Mouse (Mus musculus): ENCODE results near the gene Rhbdd3. TPM values are rescaled to one million over a fixed set of nuclear protein-coding genes. Genes with fewer than 3 reads are reported as not detected.
A peak's percentile ranks its signal among the peaks of the same experiment; 100 is the strongest.

The Rhbdd3 gene
- polyA plus RNA-seq, 1 experiment from 2014 or later, result 33.6 TPM

DNA sequence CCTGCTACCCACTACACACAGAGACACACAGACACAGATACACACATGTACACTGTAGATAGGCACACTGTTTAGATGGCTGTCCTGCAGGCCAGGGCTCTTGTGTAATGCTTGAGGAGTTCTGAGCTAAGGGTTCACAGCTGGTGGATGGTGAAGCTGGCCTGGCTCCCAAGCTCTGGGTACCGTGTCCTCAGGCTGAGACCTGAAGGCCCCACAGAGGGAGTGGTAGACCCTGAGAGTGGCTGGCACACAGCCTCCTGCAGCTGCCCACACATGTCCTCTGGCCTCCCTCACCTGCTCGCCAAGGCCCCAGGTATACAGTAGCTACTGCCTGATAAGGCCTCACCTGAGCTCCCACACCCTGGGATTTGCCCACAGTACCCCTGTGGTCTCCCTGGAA, 43.2 kb downstream of the Rhbdd3 start:
- H3K4me3 ChIP-seq, result no peak overlapping the region
- WGBS, result 88% methylated on average over 2 of the region's 2 CpGs
- peaks cover 11% of the 10 kb centered on the region for H3K36me3 ChIP-seq
- DNase-seq (ENCODE audit: low spot score), result no peak
- no peaks in the 10 kb centered on the region for H3K9me3 ChIP-seq (replicated peaks)
- H3K4me1 ChIP-seq, result peaks cover 32% of the 10 kb centered on the region
- H3K27me3 ChIP-seq (ENCODE audit: low read depth, poor library complexity, severe bottlenecking), result no peaks in the 10 kb centered on the region
- no peak overlapping the region for H3K27ac ChIP-seq (replicated peaks)

DNA sequence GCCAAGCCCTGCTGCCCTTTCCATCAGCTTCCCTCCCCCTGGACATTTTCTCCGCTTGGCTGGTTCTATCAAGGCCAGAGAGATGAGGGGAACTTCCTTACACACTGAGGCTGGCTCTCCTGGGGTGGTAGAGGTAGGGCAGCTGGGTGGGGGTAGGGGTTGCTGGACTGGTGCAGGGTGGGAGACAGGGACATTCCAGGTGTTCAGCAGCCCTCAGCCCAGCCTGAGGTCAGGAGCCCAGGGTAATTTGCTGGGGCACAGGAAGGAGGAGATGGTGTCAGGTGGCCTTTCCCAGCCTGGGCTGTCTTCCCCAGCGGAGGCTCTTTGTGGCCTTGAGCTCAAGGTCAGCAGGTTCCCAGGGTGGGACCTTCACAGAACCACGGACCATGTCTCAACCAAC, 46.9 kb downstream of the Rhbdd3 start:
- 77% methylated on average over 3 of the region's 3 CpGs for WGBS
- peaks cover 18% of the 10 kb centered on the region for H3K27me3 ChIP-seq (ENCODE audit: low read depth, poor library complexity, severe bottlenecking)
- peaks cover 46% of the 10 kb centered on the region for H3K4me1 ChIP-seq

DNA sequence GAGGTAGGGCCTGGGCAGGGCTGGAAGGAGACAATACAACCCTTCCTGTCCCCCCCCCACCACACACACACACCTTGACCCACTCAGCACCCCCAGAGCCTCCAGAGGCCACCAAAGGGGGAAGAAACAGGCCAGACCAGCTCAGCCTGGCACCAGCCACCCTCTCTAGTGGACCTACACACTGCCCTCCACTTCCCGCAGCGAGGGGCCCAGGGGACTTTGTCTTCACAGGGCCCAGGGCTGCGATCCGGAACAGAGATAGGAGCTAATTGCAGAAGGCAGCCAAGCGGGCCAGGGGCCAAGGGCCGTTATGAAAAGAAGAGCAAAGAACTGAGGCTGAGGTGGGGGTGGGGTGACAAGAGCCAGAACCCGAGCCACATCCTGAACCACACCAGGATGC, 50.5 kb downstream of the Rhbdd3 start:
- no peak for DNase-seq (ENCODE audit: low spot score)
- peak overlapping the region; percentile 32 for H3K4me3 ChIP-seq
- H3K27ac ChIP-seq (replicated peaks), result peak overlapping the region; percentile 89
- no peaks in the 10 kb centered on the region for H3K9me3 ChIP-seq (replicated peaks)
- 38% methylated on average over 7 of the region's 7 CpGs for WGBS
- H3K4me1 ChIP-seq, result peaks cover 60% of the 10 kb centered on the region
- no peaks in the 10 kb centered on the region for H3K36me3 ChIP-seq
- peaks cover 41% of the 10 kb centered on the region for H3K27me3 ChIP-seq (ENCODE audit: low read depth, poor library complexity, severe bottlenecking)

More for the DNA sequence above, 46.9 kb downstream of the Rhbdd3 start:
- DNase-seq (ENCODE audit: low spot score), result no peak
- Histone ChIP-seq H3K4me3 (no peak overlapping the region), H3K9me3 (replicated peaks) (no peaks in the 10 kb centered on the region), H3K36me3 (0 out of 2 replicates have a peak, but pooled peaks cover 1% of the 10 kb centered on the region), H3K27ac (replicated peaks) (0 out of 2 replicates have a peak overlapping the region, but pooled peaks have one; percentile 19)

DNA sequence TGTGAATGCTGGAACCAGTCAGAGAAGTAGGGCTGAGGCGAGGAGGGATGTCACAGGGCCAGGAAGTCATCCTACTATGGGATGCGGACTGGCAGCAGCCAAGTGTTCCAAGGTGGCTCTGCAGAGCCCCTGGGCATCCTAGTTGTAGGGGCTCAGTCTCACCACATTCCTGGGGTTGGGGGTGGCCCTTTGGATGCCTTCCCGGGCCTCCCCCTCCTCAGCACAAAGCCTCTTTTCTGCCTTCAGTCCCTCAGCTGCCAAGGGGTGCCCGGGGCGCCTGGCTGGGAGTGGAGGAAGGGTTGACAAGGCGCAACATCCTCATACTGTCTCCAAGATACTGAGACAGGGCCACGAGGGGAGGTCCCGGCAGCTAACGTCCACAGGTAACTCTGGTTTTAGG, 51.2 kb downstream of the Rhbdd3 start:
- DNase-seq (ENCODE audit: low spot score), result no peak
- Histone ChIP-seq H3K4me1 (peaks cover 64% of the 10 kb centered on the region), H3K27ac (replicated peaks) (peak overlapping the region; percentile 89), H3K4me3 (peak overlapping the region; percentile 32; the same call in 1 of the 2 replicates), H3K36me3 (no peaks in the 10 kb centered on the region), H3K9me3 (replicated peaks) (no peaks in the 10 kb centered on the region), H3K27me3 (ENCODE audit: low read depth, poor library complexity, severe bottlenecking) (peaks cover 47% of the 10 kb centered on the region)
- 71% methylated on average over 9 of the region's 9 CpGs for WGBS

DNA sequence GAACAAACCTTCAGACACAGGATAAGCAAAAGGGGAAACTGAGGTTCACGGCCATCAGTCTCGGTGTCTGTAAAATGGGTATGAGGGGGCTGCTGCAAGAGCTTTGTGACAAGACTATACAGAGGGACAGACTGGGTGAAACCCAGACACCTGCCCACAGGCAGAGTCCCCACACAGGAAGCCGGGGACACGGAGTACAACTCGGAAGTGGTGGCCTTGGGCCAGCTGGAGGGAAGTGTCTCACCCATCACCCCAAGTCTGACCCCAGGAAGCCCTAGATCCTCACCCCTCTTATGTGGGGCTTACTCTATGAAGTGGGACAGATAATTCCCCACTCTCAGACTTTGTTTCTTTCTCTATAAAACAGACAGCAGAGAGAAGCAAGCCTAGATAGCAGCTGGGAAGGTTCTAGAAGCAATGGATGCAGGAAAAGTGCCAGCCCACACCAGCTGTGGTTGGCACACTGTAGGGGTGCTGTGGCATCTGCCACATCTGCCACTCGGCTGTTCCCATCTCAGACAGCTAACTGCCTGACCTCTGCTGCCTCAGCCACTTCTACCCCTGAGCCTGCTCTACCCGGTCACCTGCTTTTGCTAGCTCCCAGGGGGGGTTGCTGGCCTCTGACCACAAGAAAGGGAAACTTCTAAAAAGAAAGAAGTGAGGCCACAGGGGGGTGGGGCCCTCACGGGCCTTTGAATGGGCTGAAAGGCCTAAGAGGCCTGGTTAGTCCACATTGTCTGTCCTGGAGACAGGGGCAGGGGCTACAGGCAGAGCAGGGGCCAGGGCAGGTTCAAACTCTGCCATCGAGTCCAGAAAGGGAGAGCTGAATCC, 51.9 kb downstream of the Rhbdd3 start:
- H3K4me1 ChIP-seq, result peaks cover 68% of the 10 kb centered on the region
- peak; percentile 57 for DNase-seq (ENCODE audit: low spot score)
- H3K27ac ChIP-seq (replicated peaks), result peak overlapping the region; percentile 89
- WGBS, result 49% methylated on average over 9 of the region's 9 CpGs
- no peaks in the 10 kb centered on the region for H3K9me3 ChIP-seq (replicated peaks)
- H3K4me3 ChIP-seq, result peak overlapping the region; percentile 74
- H3K36me3 ChIP-seq, result no peaks in the 10 kb centered on the region
- H3K27me3 ChIP-seq (ENCODE audit: low read depth, poor library complexity, severe bottlenecking), result peaks cover 49% of the 10 kb centered on the region

DNA sequence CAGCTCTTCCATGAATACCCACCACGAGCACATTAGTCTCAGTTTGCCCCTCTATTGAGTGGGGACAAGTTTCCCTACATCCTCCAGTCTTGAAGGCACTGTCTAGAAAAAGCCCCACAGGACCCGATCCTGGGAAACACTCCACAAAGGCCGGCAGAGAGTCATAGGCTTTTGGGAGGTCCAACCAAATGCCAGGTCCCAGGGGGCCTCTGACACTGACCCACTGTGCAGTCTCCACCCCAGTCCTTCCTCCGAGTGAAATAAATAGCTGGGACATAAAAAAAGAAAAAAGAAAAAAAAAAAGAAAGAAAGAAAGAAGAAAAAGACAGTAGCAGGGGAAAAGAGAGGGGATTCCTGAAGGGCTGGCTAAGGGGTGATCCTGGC, 52.5 kb downstream of the Rhbdd3 start:
- 11% methylated on average over 4 of the region's 4 CpGs for WGBS

DNA sequence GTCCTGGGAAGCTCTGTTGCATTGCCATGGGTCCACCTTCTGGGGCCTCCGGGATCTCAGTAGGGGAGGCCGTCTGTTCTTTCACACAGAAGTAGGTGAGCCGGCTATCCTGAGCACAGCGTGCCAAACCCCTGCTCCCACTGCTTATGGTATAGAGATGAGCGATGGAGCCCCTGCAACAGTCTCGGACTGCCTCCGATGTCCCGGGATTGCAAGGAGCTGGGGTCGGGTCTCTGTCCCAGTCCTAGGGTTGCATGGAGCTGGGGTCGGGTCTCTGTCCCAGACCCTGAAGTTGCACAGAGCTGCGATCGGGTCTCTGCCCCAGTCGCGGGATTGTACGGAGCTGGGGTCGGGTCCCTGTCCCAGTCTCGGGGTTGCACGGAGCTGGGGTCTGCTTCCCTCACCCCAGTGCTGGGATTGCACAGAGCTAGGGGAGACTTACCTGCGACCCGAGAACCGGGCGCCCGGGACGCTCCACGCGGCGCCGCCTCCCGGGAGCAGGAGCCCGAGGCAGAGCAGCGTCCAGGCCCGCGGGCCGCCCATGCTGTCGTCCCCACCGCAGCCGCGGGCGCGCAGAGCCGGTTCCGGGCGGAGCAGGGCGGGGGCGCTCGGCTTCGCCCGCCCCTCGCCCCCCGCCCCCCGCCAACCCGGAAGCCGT, 53.1 kb downstream of the Rhbdd3 start, which contains the start of gene Emid1:
Gene Emid1, minus strand, starts transcription at position 578 of the 658 bp plus-strand sequence.
- Histone ChIP-seq H3K27ac (replicated peaks) (peak within 1 kb of the TSS; percentile 89), H3K4me1 (peaks cover 61% of the 10 kb centered on the region), H3K4me3 (peak within 1 kb of the TSS; percentile 74), H3K9me3 (replicated peaks) (no peaks in the 10 kb centered on the region), H3K27me3 (ENCODE audit: low read depth, poor library complexity, severe bottlenecking) (peaks cover 56% of the 10 kb centered on the region), H3K36me3 (no peaks in the 10 kb centered on the region)
- under 1% methylated on average over 53 of the region's 53 CpGs for WGBS
- peak; percentile 65 for DNase-seq (ENCODE audit: low spot score)

More for the DNA sequence above, 52.5 kb downstream of the Rhbdd3 start:
- Histone ChIP-seq H3K36me3 (no peaks in the 10 kb centered on the region), H3K27me3 (ENCODE audit: low read depth, poor library complexity, severe bottlenecking) (peaks cover 50% of the 10 kb centered on the region), H3K4me3 (peak overlapping the region; percentile 74), H3K27ac (replicated peaks) (peak overlapping the region; percentile 89), H3K9me3 (replicated peaks) (no peaks in the 10 kb centered on the region), H3K4me1 (peaks cover 62% of the 10 kb centered on the region)
- no peak for DNase-seq (ENCODE audit: low spot score)

DNA sequence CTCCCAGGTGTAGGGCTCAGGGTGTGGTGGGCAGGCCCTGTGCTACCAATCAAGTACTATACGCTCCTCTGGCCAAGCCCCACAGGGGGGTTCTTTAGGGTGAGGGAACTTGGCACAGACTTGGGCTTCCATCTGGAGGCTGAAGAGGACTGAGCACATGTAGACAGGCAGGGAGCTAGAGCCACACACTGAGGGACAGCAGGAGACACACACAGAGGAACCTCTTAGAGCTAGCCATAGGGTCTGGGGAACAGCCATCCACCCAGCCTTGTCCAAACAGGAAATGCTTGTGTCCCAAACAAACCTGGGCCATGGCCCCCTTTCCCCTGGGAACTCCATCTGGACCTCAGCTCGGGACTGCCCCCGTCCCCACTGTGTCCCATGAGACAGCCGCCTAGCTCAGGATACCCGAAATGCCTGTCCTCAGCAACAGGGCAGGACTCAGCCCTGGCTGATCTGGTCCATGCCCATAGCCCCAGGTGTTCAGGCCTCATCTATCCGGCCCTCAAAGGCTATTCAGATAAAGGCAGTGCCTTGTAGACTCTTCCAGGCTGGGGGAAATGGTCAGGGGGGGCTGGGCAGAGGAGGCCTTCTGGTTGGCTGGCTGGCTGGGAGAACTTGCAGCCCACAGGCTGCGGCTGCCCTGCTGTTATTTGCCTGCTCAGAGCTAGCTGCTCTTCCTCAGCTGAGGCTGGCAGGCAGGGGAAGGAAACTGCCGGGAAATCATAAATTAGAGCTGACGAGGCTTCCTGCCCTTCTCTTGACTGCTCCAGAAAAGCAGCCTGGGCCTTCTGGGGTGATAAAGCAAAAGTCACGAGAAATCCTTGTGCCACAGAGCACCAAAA, 56.5 kb downstream of the Rhbdd3 start:
- Histone ChIP-seq H3K27me3 (ENCODE audit: low read depth, poor library complexity, severe bottlenecking) (peaks cover 45% of the 10 kb centered on the region), H3K27ac (replicated peaks) (peak overlapping the region; percentile 47), H3K36me3 (no peaks in the 10 kb centered on the region), H3K4me1 (peaks cover 35% of the 10 kb centered on the region), H3K9me3 (replicated peaks) (no peaks in the 10 kb centered on the region), H3K4me3 (no peak overlapping the region)
- 46% methylated on average over 10 of the region's 10 CpGs for WGBS
- DNase-seq (ENCODE audit: low spot score), result no peak

Other genes starting within 250 kb of the Rhbdd3 start
- gene Nf2, start 249.4 kb upstream of the Rhbdd3 start, polyA plus RNA-seq (2016; fragmentation: Nextera tagmentation; extraction: Ambion mirVana), result 55.5 and 65.1 TPM in 2 replicates
- 70.8 and 81.2 TPM in 2 replicates for gene Nipsnap1, start 225.0 kb upstream of the Rhbdd3 start, polyA plus RNA-seq (2016; fragmentation: Nextera tagmentation; extraction: Ambion mirVana)
- gene Thoc5, start 203.6 kb upstream of the Rhbdd3 start, polyA plus RNA-seq (2016; fragmentation: Nextera tagmentation; extraction: Ambion mirVana), result 54.9 and 57.9 TPM in 2 replicates
- gene Nefh, start 150.9 kb upstream of the Rhbdd3 start, polyA plus RNA-seq (2016; fragmentation: Nextera tagmentation; extraction: Ambion mirVana), result 0.23 and 0.29 TPM in 2 replicates
- 62.2 and 68.4 TPM in 2 replicates for gene Ap1b1, start 112.1 kb upstream of the Rhbdd3 start, polyA plus RNA-seq (2016; fragmentation: Nextera tagmentation; extraction: Ambion mirVana)
- gene Rasl10a, start 40.8 kb upstream of the Rhbdd3 start, polyA plus RNA-seq (2016; fragmentation: Nextera tagmentation; extraction: Ambion mirVana), result 0.44 and 1.2 TPM in 2 replicates
- 22.0 and 23.6 TPM in 2 replicates for gene Gas2l1, start 33.6 kb upstream of the Rhbdd3 start, polyA plus RNA-seq (2016; fragmentation: Nextera tagmentation; extraction: Ambion mirVana)
- 903 and 985 TPM in 2 replicates for gene Ewsr1, start 340 bp downstream of the Rhbdd3 start, polyA plus RNA-seq (2016; fragmentation: Nextera tagmentation; extraction: Ambion mirVana)
- 21.9 and 28.2 TPM in 2 replicates for gene Emid1, start 53.3 kb downstream of the Rhbdd3 start, polyA plus RNA-seq (2016; fragmentation: Nextera tagmentation; extraction: Ambion mirVana)
- 11.1 and 12.1 TPM in 2 replicates for gene Kremen1, start 162.6 kb downstream of the Rhbdd3 start, polyA plus RNA-seq (2016; fragmentation: Nextera tagmentation; extraction: Ambion mirVana)